Mouse (Mus musculus): ENCODE data around the gene Mfsd4a.

Mfsd4a gene

DNA sequence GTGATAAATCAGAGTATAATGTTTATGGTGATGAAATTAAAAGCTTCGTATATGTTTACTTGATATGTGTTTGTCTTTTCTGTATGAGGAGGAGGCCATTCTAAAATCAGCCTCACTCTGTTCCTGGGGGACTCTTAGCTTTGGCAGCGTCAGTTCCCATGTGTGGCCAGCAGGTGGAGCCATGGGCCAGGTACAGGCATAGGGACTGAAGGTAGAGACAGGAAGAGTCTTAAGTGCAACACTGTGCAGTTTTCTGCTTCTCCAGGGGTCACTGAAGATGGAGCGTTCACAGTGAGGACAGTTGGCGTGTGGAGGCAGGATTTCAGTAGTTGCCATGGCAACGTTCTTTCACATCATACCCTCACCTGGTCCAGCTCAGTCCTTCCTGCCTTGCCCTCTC lies 85.0 kb downstream of the Mfsd4a start:
- peak; percentile 58 to 78 for DNase-seq

- DNase-seq = peak; percentile 62 to 81
Measured at GRCm38 (mm10) chr1:131981378-131982013, 86.4 kb downstream of the Mfsd4a start.

DNA sequence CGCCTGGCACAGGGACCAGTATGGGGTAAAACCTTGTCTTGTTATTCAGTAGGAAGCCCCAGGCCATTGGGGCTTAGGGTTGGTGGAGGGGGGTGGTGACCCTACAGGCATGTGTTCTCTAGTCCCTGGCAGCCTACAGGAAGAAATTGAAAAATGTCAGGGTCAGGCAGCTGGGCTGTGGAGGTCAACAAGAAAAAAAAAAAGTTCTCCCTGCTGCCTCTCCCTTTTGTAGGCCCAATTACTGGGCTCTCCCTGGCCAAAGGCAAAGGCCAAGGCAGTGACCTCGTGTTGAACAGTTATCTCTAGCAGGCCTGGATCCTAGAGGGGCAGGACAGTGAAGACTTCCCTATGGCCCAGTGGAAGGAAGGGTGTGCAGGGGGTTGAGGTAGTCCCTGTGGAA lies 87.4 kb downstream of the Mfsd4a start:
- no peak for DNase-seq

DNA sequence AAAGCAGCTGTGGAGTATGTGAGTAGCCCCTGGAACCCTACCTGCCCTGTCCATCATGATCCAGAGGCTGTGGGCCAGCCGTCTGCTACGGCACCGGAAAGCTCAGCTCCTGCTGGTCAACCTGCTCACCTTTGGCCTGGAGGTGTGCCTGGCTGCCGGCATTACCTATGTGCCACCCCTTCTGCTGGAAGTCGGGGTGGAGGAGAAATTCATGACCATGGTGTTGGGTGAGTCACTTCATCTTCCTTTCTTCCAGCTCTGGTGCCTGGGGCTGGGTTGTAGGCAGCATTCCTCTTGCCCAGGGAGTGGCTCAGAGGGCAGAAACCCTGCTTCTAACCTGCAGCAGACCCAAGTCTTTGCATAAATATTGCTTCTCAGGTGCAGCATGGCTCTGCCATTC lies 91.0 kb downstream of the Mfsd4a start:
- no peak for DNase-seq

GRCm38 (mm10) chr1:131973991-131974390 lies 93.9 kb downstream of the Mfsd4a start:
- DNase-seq = no peak
